ENCODE assay signal across 27 mouse cellular contexts in the genomic region with DNA sequence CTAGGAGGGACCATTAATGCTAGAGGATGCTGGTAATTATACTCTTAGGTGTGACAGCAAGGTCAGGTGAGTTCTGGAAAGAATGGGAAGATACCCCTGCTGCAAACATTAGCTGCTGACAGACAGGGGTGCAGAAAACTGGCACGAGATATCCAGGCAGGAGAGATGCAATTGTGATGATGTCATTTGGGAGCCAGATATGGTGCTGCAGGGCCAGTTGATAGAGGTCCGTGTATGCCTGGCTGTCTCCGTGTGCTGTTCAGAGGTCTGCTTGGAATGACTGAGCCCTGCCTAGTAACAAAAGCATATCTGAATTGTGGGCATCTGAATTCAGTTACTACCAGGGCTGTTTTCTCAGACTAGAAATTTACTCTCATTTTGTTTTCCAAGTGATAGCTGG.
"Had no signal": no experiment of that assay in that cellular context is flagged by ENCODE, and none has a peak within 500 bp of the region (broad histone marks: within the 10 kb centered on the region; RNA-seq: fewer than 3 reads in every experiment).

No protein-coding gene starts in this region.

- ATAC-seq: forebrain, embryonic 16.5 days; hindbrain, embryonic 16.5 days; inflammation-experienced regulatory T-cells, adult 6 months; intestine, embryonic 15.5 days; intestine, postnatal 0 days had no signal

- H3K27ac ChIP-seq: gastrocnemius, adult 2 months; hindbrain, embryonic 10.5 days; hindbrain, embryonic 12.5 days; hindbrain, embryonic 14.5 days; intestine, embryonic 15.5 days; layer of hippocampus, adult 2 months; left cerebral cortex, adult 2 months; limb, embryonic 10.5 days; limb, embryonic 12.5 days; liver, embryonic 13.5 days; liver, embryonic 15.5 days had no signal

- H3K4me2 ChIP-seq: heart, embryonic 12.5 days; hindbrain, embryonic 12.5 days; hindbrain, embryonic 14.5 days; intestine, embryonic 15.5 days; limb, embryonic 12.5 days; liver, embryonic 11.5 days; liver, embryonic 13.5 days; liver, embryonic 15.5 days had no signal

- H3K4me1 ChIP-seq: hindbrain, embryonic 10.5 days; hindbrain, embryonic 12.5 days; intestine, embryonic 15.5 days; liver, embryonic 13.5 days; liver, embryonic 15.5 days had no signal

- H3K27me3 ChIP-seq: heart, embryonic 12.5 days; hindbrain, embryonic 12.5 days; intestine, embryonic 15.5 days; limb, embryonic 12.5 days; liver, embryonic 13.5 days; liver, embryonic 15.5 days had no signal

- H3K4me3 ChIP-seq: gastrocnemius, adult 2 months; heart, embryonic 12.5 days; hindbrain, embryonic 10.5 days; hindbrain, embryonic 12.5 days; intestine, embryonic 15.5 days; layer of hippocampus, adult 2 months; left cerebral cortex, adult 2 months; limb, embryonic 10.5 days; limb, embryonic 12.5 days; liver, embryonic 13.5 days; liver, embryonic 15.5 days had no signal

- DNase-seq: gastrocnemius, adult 2 months; gastrocnemius, postnatal 10 days; gastrocnemius, postnatal 25 days; heart, postnatal 14 days; heart, postnatal 36 days; kidney, adult 18-20 months; kidney, adult 8-10 months; kidney, postnatal 10 days; kidney, postnatal 25 days; kidney, postnatal 4 days; liver; liver, embryonic 13.5 days had no signal

- H3K9me3 ChIP-seq: heart, embryonic 12.5 days; hindbrain, embryonic 10.5 days; hindbrain, embryonic 12.5 days; intestine, embryonic 15.5 days; limb, embryonic 10.5 days; limb, embryonic 12.5 days; liver, embryonic 13.5 days; liver, embryonic 15.5 days had no signal

- H3K9ac ChIP-seq: heart, embryonic 12.5 days; hindbrain, embryonic 12.5 days; hindbrain, embryonic 14.5 days; intestine, embryonic 15.5 days; limb, embryonic 12.5 days; liver, embryonic 13.5 days; liver, embryonic 15.5 days had no signal

- H3K36me3 ChIP-seq: hindbrain, embryonic 10.5 days; hindbrain, embryonic 12.5 days; intestine, embryonic 15.5 days; limb, embryonic 10.5 days; limb, embryonic 12.5 days; liver, embryonic 13.5 days; liver, embryonic 15.5 days had no signal
